Mouse (Mus musculus): ENCODE results near the gene Tnrc6c. TPM values are rescaled to one million over a fixed set of nuclear protein-coding genes. Genes with fewer than 3 reads are reported as not detected.

The Tnrc6c gene
- polyA plus RNA-seq, 1 experiment from 2014 or later: 4.7 TPM

DNA sequence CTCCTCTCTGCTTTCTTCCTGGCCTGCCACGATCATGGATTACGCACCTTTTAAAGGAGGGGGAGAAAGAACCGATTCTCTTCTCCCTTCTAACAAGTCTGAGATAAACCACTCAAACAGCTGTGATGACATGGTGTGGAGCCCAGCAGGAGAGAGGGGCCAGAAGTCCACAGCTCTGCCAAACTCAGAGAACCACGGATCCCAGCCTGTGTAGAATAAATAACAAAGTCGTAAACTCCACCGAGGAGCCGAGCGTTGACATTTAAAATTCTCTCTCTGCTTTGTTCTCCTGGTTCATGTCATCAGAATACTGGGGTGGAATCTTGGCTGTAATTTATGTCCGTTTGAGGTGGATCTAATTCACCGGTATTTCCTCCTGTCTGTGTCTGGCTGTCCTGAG, 34.5 kb upstream of the Tnrc6c start:
- ATAC-seq: no peak
- H3K36me3 ChIP-seq: no peaks in the 10 kb centered on the region
- H3K27ac ChIP-seq: no peak overlapping the region
- H3K4me1 ChIP-seq: peaks cover 6% of the 10 kb centered on the region; the same call in 1 of the 2 replicates
- H3K27me3 ChIP-seq (replicated peaks): peaks cover 72% of the 10 kb centered on the region
- no peak overlapping the region for H3K4me3 ChIP-seq
- H3K9ac ChIP-seq: no peak overlapping the region
- H3K4me2 ChIP-seq: no peak overlapping the region
- H3K9me3 ChIP-seq (replicated peaks): no peaks in the 10 kb centered on the region
- WGBS (ENCODE audit: insufficient replicate concordance): 47% methylated on average over 10 of the region's 10 CpGs

DNA sequence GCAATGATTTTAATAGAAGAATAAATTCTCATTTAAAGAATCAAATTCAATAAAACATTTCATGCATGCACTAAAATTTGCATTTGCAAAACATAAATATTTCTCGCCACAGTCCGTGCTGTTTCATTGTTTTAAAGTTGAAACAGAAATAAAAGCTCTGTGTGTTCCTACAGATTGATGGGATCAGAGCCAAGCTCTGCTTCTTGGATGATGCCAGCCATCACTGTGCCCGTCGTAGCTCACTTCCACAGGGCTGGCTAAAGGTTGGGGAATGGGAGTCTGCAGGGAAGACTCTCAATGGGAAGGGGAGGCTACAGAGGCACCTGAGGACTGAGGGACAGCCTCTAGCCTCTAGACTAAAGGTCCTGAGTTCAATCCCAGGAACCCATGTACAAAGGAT, 28.9 kb upstream of the Tnrc6c start:
- 60% methylated on average over 4 of the region's 4 CpGs for WGBS (ENCODE audit: insufficient replicate concordance)
- Histone ChIP-seq H3K27me3 (replicated peaks) (peaks cover 67% of the 10 kb centered on the region), H3K4me3 (no peak overlapping the region), H3K9ac (no peak overlapping the region), H3K27ac (no peak overlapping the region), H3K4me2 (no peak overlapping the region), H3K9me3 (replicated peaks) (no peaks in the 10 kb centered on the region), H3K36me3 (no peaks in the 10 kb centered on the region), H3K4me1 (no peaks in the 10 kb centered on the region)
- ATAC-seq: no peak

DNA sequence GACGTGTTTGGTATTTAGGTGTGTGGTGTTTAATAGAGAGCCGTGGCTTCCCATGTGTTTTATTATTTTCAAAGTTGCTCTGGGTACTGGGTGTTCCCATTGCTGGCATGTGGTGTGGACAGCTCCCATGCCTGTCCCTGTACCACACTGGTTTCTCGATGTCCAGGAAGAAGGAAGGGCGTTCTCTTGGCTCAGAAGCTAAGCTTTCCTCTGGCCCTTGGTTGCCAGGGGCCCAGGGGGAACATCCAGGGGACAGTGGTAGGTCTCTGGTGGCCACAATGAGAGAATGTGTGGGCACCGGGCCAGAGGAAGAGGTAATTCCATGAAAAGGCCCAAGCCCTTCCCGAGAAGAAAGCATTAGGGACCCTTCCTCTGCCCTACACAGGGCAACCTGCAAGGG, 27.5 kb upstream of the Tnrc6c start:
- Histone ChIP-seq H3K36me3 (no peaks in the 10 kb centered on the region), H3K4me2 (no peak overlapping the region), H3K9me3 (replicated peaks) (no peaks in the 10 kb centered on the region), H3K4me3 (no peak overlapping the region), H3K27me3 (replicated peaks) (peaks cover 60% of the 10 kb centered on the region), H3K27ac (no peak overlapping the region), H3K9ac (no peak overlapping the region), H3K4me1 (no peaks in the 10 kb centered on the region)
- WGBS (ENCODE audit: insufficient replicate concordance): 43% methylated on average over 6 of the region's 6 CpGs
- ATAC-seq: no peak

DNA sequence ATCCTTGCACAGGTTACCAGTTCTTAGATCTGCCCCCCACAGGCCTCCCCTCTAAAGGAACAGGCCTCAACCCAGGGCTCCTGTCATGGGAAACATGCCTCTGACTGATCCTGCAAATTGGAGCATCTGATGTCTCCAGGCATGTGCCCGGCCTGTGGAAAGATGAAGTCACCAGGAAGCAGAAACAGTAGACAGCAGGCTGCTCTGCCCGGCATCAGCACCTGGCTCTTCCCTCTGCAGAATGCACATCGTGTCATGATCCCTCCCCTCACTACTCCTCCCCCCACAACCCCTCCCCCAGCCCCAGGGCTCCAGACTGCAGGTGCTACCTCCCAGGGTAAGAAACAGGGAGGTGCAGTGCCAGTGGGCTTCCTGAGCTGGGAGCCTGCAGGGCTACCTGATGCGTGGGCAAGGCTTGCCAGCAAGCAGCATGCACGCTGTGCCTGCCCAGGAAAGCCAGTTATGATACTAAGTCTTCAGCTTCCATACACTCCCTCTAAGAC, 27.0 kb upstream of the Tnrc6c start:
- Histone ChIP-seq H3K9ac (no peak overlapping the region), H3K9me3 (replicated peaks) (no peaks in the 10 kb centered on the region), H3K4me2 (no peak overlapping the region), H3K4me1 (no peaks in the 10 kb centered on the region), H3K36me3 (no peaks in the 10 kb centered on the region), H3K27ac (no peak overlapping the region), H3K27me3 (replicated peaks) (peaks cover 55% of the 10 kb centered on the region), H3K4me3 (no peak overlapping the region)
- 17% methylated on average over 5 of the region's 5 CpGs for WGBS (ENCODE audit: insufficient replicate concordance)
- ATAC-seq: no peak

DNA sequence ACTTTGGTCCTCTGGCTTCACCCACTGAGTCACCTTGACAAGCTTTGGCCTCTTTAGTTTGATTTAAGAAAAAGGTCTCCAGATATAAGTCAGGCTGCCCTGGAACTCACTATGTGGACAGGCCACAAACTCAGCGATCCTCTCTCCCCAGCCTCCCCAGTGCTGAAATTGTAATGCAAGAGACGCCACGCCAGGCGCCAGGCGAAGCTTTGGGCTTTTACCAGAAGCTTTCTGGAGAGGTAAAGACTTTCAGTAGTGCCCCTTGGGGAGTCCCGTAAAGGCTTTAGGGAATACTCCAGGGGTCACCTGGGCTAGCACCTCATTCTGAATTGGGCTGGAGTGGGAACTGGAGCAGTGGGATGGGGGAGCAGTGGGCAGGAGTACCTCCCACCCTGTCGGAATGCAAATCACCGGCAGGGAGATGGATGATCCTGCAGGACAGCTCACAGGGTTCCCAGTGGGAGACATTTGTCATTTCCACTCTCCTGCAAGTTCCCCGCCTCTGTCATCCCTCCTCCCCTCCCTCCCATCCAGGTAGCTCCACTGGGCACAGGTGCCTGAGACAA, 26.3 kb upstream of the Tnrc6c start:
- 13% methylated on average over 9 of the region's 9 CpGs for WGBS (ENCODE audit: insufficient replicate concordance)
- no peak for ATAC-seq
- peaks cover 54% of the 10 kb centered on the region for H3K27me3 ChIP-seq (replicated peaks)
- H3K4me3 ChIP-seq: no peak overlapping the region
- H3K9ac ChIP-seq: no peak overlapping the region
- H3K4me1 ChIP-seq: no peaks in the 10 kb centered on the region
- no peaks in the 10 kb centered on the region for H3K36me3 ChIP-seq
- no peaks in the 10 kb centered on the region for H3K9me3 ChIP-seq (replicated peaks)
- no peak overlapping the region for H3K27ac ChIP-seq
- no peak overlapping the region for H3K4me2 ChIP-seq

DNA sequence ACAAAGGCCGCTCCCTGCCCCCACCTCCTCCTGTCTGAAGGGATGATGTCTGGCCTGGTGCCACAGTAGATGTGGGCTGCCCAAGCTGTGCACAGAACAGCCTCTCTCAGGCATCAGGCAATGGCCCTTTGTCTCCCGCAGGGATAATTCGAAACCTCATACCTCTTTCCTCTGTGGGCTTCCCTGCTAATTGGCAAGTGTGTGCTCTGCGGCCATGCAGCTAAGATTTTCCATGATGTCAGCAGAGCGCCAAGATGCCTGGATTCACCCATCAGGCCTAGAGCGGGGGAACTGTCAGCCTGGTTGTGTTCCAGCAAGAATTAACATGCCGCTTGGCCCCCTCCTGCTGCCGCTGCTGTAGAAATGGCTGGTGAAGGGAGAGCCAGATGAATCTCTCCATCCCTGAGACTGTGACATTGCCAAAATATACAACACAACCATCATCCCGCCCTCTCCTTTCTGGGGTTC, 25.7 kb upstream of the Tnrc6c start:
- Histone ChIP-seq H3K27me3 (replicated peaks) (peaks cover 54% of the 10 kb centered on the region), H3K4me3 (no peak overlapping the region), H3K4me2 (no peak overlapping the region), H3K27ac (no peak overlapping the region), H3K36me3 (no peaks in the 10 kb centered on the region), H3K9me3 (replicated peaks) (no peaks in the 10 kb centered on the region), H3K4me1 (no peaks in the 10 kb centered on the region), H3K9ac (no peak overlapping the region)
- 9% methylated on average over 9 of the region's 9 CpGs for WGBS (ENCODE audit: insufficient replicate concordance)
- ATAC-seq: no peak

DNA sequence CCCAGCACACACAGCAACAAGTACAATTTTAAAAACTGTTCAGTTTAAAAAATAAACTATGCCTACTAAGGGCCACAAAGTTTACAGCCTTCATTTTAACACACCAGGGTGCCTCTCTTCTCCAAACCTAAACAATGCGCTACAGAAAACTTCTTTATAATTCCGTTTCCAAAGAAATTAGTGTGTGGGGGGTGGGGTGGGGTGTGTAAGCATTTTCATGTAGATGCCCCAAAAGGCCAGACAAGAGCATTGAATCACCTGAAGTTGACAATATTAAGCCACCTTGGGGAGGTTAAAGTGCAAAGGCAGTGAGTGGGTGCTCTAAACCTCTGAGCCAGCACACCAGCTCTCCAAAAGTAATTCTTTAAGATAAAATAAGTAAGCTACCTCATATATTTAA, 24.2 kb upstream of the Tnrc6c start:
- H3K4me2 ChIP-seq: no peak overlapping the region
- WGBS (ENCODE audit: insufficient replicate concordance): 70% methylated on average over 2 of the region's 2 CpGs
- ATAC-seq: no peak

DNA sequence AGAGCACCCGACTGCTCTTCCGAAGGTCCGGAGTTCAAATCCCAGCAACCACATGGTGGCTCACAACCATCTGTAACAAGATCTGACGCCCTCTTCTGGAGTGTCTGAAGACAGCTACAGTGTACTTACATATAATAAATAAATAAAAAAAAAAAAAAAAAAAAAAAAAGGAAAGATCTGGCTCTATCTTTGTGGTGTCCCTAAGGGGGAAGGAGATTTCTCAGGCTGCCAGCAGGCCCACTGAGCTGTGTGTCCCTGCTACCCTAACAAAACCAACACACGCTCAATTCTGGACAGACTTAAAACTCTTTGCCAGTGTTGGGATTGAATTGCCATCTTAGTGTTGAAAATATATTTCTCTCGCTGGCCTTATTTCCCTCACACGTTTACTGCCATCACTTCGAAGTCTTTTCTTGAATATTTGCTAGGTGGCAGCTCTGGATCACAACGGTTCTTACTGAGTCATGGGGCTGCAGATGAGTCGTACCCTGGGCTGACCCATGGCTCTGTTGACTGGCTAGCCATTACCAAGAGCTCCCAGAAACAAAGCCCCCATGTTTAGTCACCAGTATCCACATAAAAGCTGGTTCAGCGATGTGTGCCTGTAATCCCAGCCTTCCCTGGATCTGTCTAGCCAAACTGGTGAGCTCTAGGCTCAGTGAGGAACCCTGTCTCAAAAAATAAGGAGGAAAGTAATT, 23.1 kb upstream of the Tnrc6c start:
- Histone ChIP-seq H3K36me3 (no peaks in the 10 kb centered on the region), H3K4me3 (no peak overlapping the region), H3K9me3 (replicated peaks) (no peaks in the 10 kb centered on the region), H3K27me3 (replicated peaks) (peaks cover 53% of the 10 kb centered on the region), H3K9ac (no peak overlapping the region), H3K4me2 (no peak overlapping the region), H3K27ac (no peak overlapping the region), H3K4me1 (no peaks in the 10 kb centered on the region)
- 73% methylated on average over 10 of the region's 11 CpGs for WGBS (ENCODE audit: insufficient replicate concordance)
- ATAC-seq: no peak

More for the DNA sequence above, 24.2 kb upstream of the Tnrc6c start:
- H3K27ac ChIP-seq: no peak overlapping the region
- H3K27me3 ChIP-seq (replicated peaks): peaks cover 63% of the 10 kb centered on the region
- H3K9me3 ChIP-seq (replicated peaks): no peaks in the 10 kb centered on the region
- H3K4me3 ChIP-seq: no peak overlapping the region
- no peak overlapping the region for H3K9ac ChIP-seq
- no peaks in the 10 kb centered on the region for H3K4me1 ChIP-seq
- H3K36me3 ChIP-seq: no peaks in the 10 kb centered on the region

DNA sequence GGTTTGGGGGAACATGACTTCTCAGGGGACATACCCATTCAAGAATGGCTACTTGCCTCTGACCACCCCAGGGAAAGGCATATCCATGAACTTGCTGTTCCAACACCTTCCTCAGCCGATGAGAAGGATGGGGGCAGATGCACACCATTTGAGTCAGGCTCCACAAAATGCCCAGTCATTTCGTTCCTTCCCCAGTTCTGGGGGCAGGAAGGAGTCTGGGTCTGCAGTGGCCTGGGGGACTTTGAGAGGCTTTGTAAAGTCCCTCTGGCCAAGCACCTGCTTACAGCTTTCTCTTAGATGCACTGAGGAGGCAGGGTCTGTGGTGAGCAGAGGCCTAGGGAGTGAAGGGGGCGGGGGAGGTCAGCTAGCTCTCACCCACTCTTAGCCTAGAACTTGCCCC, 20.8 kb upstream of the Tnrc6c start:
- H3K27ac ChIP-seq: no peak overlapping the region

DNA sequence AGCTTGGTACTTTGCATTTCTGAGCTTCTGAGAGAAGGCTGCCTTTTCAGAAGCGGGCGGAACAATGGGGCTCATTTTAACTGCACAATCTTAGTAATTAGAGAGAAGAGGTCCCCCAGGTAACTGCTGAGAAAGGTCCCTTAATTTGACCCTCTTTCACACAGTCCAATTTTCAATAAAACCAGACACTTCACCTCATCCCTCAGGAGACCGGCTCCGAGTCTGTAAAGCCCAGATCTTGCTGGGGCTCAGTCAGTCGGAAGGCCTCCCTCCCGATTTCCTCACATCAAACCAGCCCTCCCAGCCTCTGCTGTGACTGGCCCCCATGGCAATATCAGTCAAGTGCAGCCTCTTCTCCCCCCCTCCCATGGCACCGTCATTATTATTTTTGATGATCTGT, 15.7 kb upstream of the Tnrc6c start:
- Histone ChIP-seq H3K9ac (no peak overlapping the region), H3K4me3 (no peak overlapping the region), H3K9me3 (replicated peaks) (no peaks in the 10 kb centered on the region), H3K27ac (no peak overlapping the region), H3K4me2 (no peak overlapping the region), H3K27me3 (replicated peaks) (peaks cover 45% of the 10 kb centered on the region), H3K4me1 (no peaks in the 10 kb centered on the region), H3K36me3 (no peaks in the 10 kb centered on the region)
- 64% methylated on average over 7 of the region's 7 CpGs for WGBS (ENCODE audit: insufficient replicate concordance)
- no peak for ATAC-seq

More for the DNA sequence above, 20.8 kb upstream of the Tnrc6c start:
- no peaks in the 10 kb centered on the region for H3K9me3 ChIP-seq (replicated peaks)
- no peak overlapping the region for H3K9ac ChIP-seq
- H3K27me3 ChIP-seq (replicated peaks): peaks cover 48% of the 10 kb centered on the region
- H3K36me3 ChIP-seq: no peaks in the 10 kb centered on the region
- H3K4me1 ChIP-seq: no peaks in the 10 kb centered on the region
- H3K4me3 ChIP-seq: no peak overlapping the region
- WGBS (ENCODE audit: insufficient replicate concordance): 53% methylated on average over 3 of the region's 3 CpGs
- H3K4me2 ChIP-seq: no peak overlapping the region
- no peak for ATAC-seq

DNA sequence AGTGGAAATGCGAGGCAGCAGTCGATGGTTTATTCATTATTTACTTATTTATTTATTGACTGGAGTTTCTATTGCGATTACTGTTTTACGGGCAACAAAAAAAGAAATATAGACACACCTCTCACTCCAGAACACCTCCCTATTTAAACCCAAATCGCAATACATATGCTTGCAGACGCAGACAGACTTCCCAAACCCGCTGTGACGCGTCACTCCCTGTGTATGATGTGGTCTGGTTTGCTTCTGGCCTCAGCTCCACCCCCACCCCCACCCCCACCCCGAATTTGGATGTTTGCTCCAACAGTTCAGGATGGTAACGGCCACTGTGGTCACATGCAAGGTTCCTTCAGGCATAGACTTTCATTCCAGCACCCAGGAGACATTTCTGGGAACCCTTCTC, 15.3 kb upstream of the Tnrc6c start:
- 48% methylated on average over 11 of the region's 11 CpGs for WGBS (ENCODE audit: insufficient replicate concordance)
- no peak overlapping the region for H3K27ac ChIP-seq
- ATAC-seq: no peak

DNA sequence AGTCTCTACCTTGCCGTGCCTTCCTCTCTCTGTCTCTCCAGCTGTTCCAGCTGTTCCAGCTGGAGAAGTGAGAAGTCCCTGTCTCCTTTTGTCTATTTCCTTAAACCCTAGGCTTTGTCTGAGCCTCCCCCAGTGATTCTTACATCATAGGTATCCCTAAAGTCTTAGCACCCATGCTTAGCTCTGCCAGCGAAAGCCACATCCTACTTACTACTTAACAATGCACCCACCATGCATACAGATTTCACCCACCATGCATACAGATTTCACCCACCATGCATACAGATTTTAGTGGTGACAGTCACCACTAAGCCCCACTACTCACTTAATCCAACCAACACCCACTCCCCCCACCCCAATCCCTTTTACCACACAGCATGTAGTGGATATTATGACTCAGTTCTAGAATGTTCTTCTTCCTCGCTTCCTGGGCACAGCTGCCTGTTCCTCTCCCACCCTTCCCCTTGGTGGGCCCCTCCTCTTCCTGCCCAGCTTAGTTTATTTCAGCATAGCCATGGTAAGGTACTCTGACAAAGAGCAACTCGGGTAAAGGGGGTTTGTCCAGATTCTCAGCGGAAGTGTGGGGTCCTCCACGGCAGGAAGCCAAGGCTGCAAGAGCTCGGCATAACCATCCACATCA, 14.6 kb upstream of the Tnrc6c start:
- no peak for ATAC-seq
- Histone ChIP-seq H3K27me3 (replicated peaks) (peaks cover 46% of the 10 kb centered on the region), H3K36me3 (no peaks in the 10 kb centered on the region), H3K9me3 (replicated peaks) (no peaks in the 10 kb centered on the region), H3K4me3 (no peak overlapping the region), H3K4me2 (no peak overlapping the region), H3K4me1 (no peaks in the 10 kb centered on the region), H3K27ac (no peak overlapping the region), H3K9ac (no peak overlapping the region)
- 45% methylated on average over 7 of the region's 7 CpGs for WGBS (ENCODE audit: insufficient replicate concordance)

More for the DNA sequence above, 15.3 kb upstream of the Tnrc6c start:
- no peak overlapping the region for H3K4me3 ChIP-seq
- H3K27me3 ChIP-seq (replicated peaks): peaks cover 45% of the 10 kb centered on the region
- no peak overlapping the region for H3K9ac ChIP-seq
- no peaks in the 10 kb centered on the region for H3K36me3 ChIP-seq
- no peak overlapping the region for H3K4me2 ChIP-seq
- H3K9me3 ChIP-seq (replicated peaks): no peaks in the 10 kb centered on the region
- no peaks in the 10 kb centered on the region for H3K4me1 ChIP-seq

Measured in liver, embryonic 12.5 days (tissue).